Mouse (Mus musculus) testis, adult 2 months (tissue): Measurements from ENCODE around the gene Cdc42ep2. TPM values are rescaled to one million over a fixed set of nuclear protein-coding genes. Genes with fewer than 3 reads are reported as not detected.

Experiments
- H3K27ac ChIP-seq: fragments of 200-500 bp; 2 replicates; pipeline ENCODE4 v1.5.1; 2012; ENCODE audit warnings: low read depth, low read length; ENCODE audit not compliant: control insufficient read depth, insufficient read depth
- H3K27me3 ChIP-seq: fragments of 200-500 bp; 2 replicates; pipeline ENCODE4 v1.6.1; 2012; ENCODE audit warnings: mild to moderate bottlenecking, low read length, moderate library complexity; ENCODE audit not compliant: control insufficient read depth, insufficient read depth
- H3K36me3 ChIP-seq: fragments of 200-500 bp; 2 replicates; pipeline ENCODE4 v1.6.1; 2012; ENCODE audit warnings: mild to moderate bottlenecking, low read length; ENCODE audit not compliant: control insufficient read depth, insufficient read depth
- H3K4me1 ChIP-seq: fragments of 200-500 bp; 2 replicates; pipeline ENCODE4 v1.6.1; 2012; ENCODE audit warnings: low read length; ENCODE audit not compliant: control insufficient read depth, insufficient read depth
- H3K4me3 ChIP-seq: fragments of 200-500 bp; 2 replicates; pipeline ENCODE4 v1.5.1; 2012; ENCODE audit warnings: low read depth, mild to moderate bottlenecking, low read length, moderate library complexity, mixed read lengths; ENCODE audit not compliant: control insufficient read depth
- CTCF ChIP-seq: fragments of 200-500 bp; IDR thresholded peaks from 2 replicates; pipeline ENCODE4 v1.5.1; 2012; ENCODE audit warnings: low read depth, mild to moderate bottlenecking, inconsistent platforms, low read length, moderate library complexity; ENCODE audit not compliant: control insufficient read depth, insufficient read depth, insufficient replicate concordance
- POLR2A ChIP-seq: fragments of 200-500 bp; IDR thresholded peaks from 2 replicates; pipeline ENCODE4 v1.6.1; 2012; ENCODE audit warnings: low read depth, mild to moderate bottlenecking, inconsistent platforms, low read length, moderate library complexity; ENCODE audit not compliant: control insufficient read depth
- polyA plus RNA-seq: library from polyadenylated mRNA; depleted of rRNA; stranded (reverse); fragments of >200 nt; gene quantifications from 2 replicates; pipeline ENCODE4 v1.2.3, GENCODE M21; 2012

Gene Cdc42ep2
- polyA plus RNA-seq, 1 experiment = 0.89 TPM

- Histone ChIP-seq H3K36me3 (no peaks in the 10 kb centered on the region), H3K27me3 (no peaks in the 10 kb centered on the region), H3K27ac (peak overlapping the region; percentile 73), H3K4me1 (peaks cover 11% of the 10 kb centered on the region), H3K4me3 (peak overlapping the region; percentile 96)
- TF ChIP-seq POLR2A = peak; percentile 95
- no peak for TF ChIP-seq CTCF
These were observed 12.3 kb downstream of the Cdc42ep2 start for GRCm38 (mm10) chr19:5912103-5913006.

- Histone ChIP-seq H3K36me3 (peaks cover 4% of the 10 kb centered on the region; the same call in 1 of the 2 replicates), H3K4me3 (peak overlapping the region; percentile 96), H3K27me3 (no peaks in the 10 kb centered on the region), H3K4me1 (peaks cover 11% of the 10 kb centered on the region), H3K27ac (peak overlapping the region; percentile 73)
- no peak for TF ChIP-seq CTCF
- no peak for TF ChIP-seq POLR2A
These were observed 13.1 kb downstream of the Cdc42ep2 start for GRCm38 (mm10) chr19:5911430-5912102.

- TF ChIP-seq CTCF = no peak
- no peak for TF ChIP-seq POLR2A
- no peak overlapping the region for H3K27ac ChIP-seq
- no peak overlapping the region for H3K4me3 ChIP-seq
- H3K27me3 ChIP-seq = no peaks in the 10 kb centered on the region
- peaks cover 11% of the 10 kb centered on the region for H3K4me1 ChIP-seq
- peaks cover 6% of the 10 kb centered on the region; the same call in 1 of the 2 replicates for H3K36me3 ChIP-seq
These were observed 14.4 kb downstream of the Cdc42ep2 start for GRCm38 (mm10) chr19:5910221-5910620.

GRCm38 (mm10) chr19:5907275-5907674 is 17.3 kb downstream of the Cdc42ep2 start:
- Histone ChIP-seq H3K4me3 (no peak overlapping the region), H3K27ac (no peak overlapping the region), H3K4me1 (peaks cover 5% of the 10 kb centered on the region; the same call in 1 of the 2 replicates), H3K36me3 (peaks cover 12% of the 10 kb centered on the region), H3K27me3 (no peaks in the 10 kb centered on the region)
- no peak for TF ChIP-seq CTCF
- TF ChIP-seq POLR2A = no peak

- H3K36me3 ChIP-seq = peaks cover 1% of the 10 kb centered on the region; the same call in 1 of the 2 replicates
- TF ChIP-seq POLR2A = peak; percentile 64
- no peak for TF ChIP-seq CTCF
- H3K27ac ChIP-seq = peak within 1 kb of the TSS; percentile 84
- H3K4me1 ChIP-seq = peaks cover 14% of the 10 kb centered on the region
- H3K27me3 ChIP-seq = no peaks in the 10 kb centered on the region
- H3K4me3 ChIP-seq = peak within 1 kb of the TSS; percentile 84
These were observed 30.5 kb downstream of the Cdc42ep2 start, which contains the start of gene Tigd3 for GRCm38 (mm10) chr19:5894002-5894678. Gene Tigd3, minus strand, starts transcription at chr19:5894149.

- Histone ChIP-seq H3K27ac (peak overlapping the region; percentile 84), H3K36me3 (peaks cover 1% of the 10 kb centered on the region; the same call in 1 of the 2 replicates), H3K4me3 (peak overlapping the region; percentile 84), H3K27me3 (no peaks in the 10 kb centered on the region), H3K4me1 (peaks cover 14% of the 10 kb centered on the region)
- TF ChIP-seq CTCF (no peak), POLR2A (no peak)
These were observed 31.2 kb downstream of the Cdc42ep2 start for GRCm38 (mm10) chr19:5893282-5894001.
